Mouse (Mus musculus): ENCODE results near the gene Spg21.

Spg21 gene

GRCm38 (mm10) chr9:65472769-65473168, 12.0 kb downstream of the Spg21 start:
- no peak for DNase-seq (ENCODE audit: low read depth, low spot score)

- no peak for DNase-seq (ENCODE audit: low read depth, low spot score)
Observed at GRCm38 (mm10) chr9:65479158-65479557, 18.4 kb downstream of the Spg21 start.

GRCm38 (mm10) chr9:65480071-65480470, 19.3 kb downstream of the Spg21 start:
- DNase-seq (ENCODE audit: low read depth, low spot score) = no peak

GRCm38 (mm10) chr9:65491476-65491875, 30.7 kb downstream of the Spg21 start:
- DNase-seq (ENCODE audit: low read depth, low spot score) = no peak

- no peak for DNase-seq (ENCODE audit: low read depth, low spot score)
Observed at GRCm38 (mm10) chr9:65492351-65492750, 31.6 kb downstream of the Spg21 start.

- no peak for DNase-seq (ENCODE audit: low read depth, low spot score)
Observed at GRCm38 (mm10) chr9:65492851-65493250, 32.1 kb downstream of the Spg21 start.

- DNase-seq (ENCODE audit: low read depth, low spot score) = no peak
Observed at GRCm38 (mm10) chr9:65502146-65502545, 41.4 kb downstream of the Spg21 start.

- no peak for DNase-seq (ENCODE audit: low read depth, low spot score)
Observed at GRCm38 (mm10) chr9:65502721-65503505, 42.2 kb downstream of the Spg21 start.

- no peak for DNase-seq (ENCODE audit: low read depth, low spot score)
Observed at GRCm38 (mm10) chr9:65508449-65508848, 47.7 kb downstream of the Spg21 start.

GRCm38 (mm10) chr9:65512520-65512919, 51.8 kb downstream of the Spg21 start:
- DNase-seq (ENCODE audit: low read depth, low spot score) = no peak

GRCm38 (mm10) chr9:65514431-65514830, 53.7 kb downstream of the Spg21 start:
- DNase-seq (ENCODE audit: low read depth, low spot score) = no peak

- DNase-seq (ENCODE audit: low read depth, low spot score) = no peak
Observed at GRCm38 (mm10) chr9:65514851-65515261, 54.1 kb downstream of the Spg21 start.

GRCm38 (mm10) chr9:65519807-65520504, 59.2 kb downstream of the Spg21 start, which contains the start of gene Ankdd1a:
Gene Ankdd1a, minus strand, starts transcription at chr9:65520193.
- no peak for DNase-seq (ENCODE audit: low read depth, low spot score)

GRCm38 (mm10) chr9:65520505-65520876, 59.7 kb downstream of the Spg21 start:
- DNase-seq (ENCODE audit: low read depth, low spot score) = no peak

GRCm38 (mm10) chr9:65523611-65524364, 63.0 kb downstream of the Spg21 start:
- DNase-seq (ENCODE audit: low read depth, low spot score) = peak; percentile 78

GRCm38 (mm10) chr9:65525445-65526195, 64.9 kb downstream of the Spg21 start:
- DNase-seq (ENCODE audit: low read depth, low spot score) = peak; percentile 68

GRCm38 (mm10) chr9:65528417-65529038, 67.8 kb downstream of the Spg21 start:
- peak; percentile 85 for DNase-seq (ENCODE audit: low read depth, low spot score)

GRCm38 (mm10) chr9:65529659-65530058, 68.9 kb downstream of the Spg21 start:
- DNase-seq (ENCODE audit: low read depth, low spot score) = no peak

- DNase-seq (ENCODE audit: low read depth, low spot score) = no peak
Observed at GRCm38 (mm10) chr9:65531283-65531682, 70.5 kb downstream of the Spg21 start.

GRCm38 (mm10) chr9:65532986-65533385, 72.2 kb downstream of the Spg21 start:
- no peak for DNase-seq (ENCODE audit: low read depth, low spot score)

- DNase-seq (ENCODE audit: low read depth, low spot score) = no peak
Observed at GRCm38 (mm10) chr9:65534111-65534510, 73.4 kb downstream of the Spg21 start.

Measured in skeletal muscle tissue, adult 2 months (tissue).